Mouse (Mus musculus): Measurements from ENCODE around the gene Zscan2. TPM values are rescaled to one million over a fixed set of nuclear protein-coding genes. Genes with fewer than 3 reads are reported as not detected.

Zscan2 gene
- total and polyA plus RNA-seq, 3 experiments: 0.82 to 3.7 (median 1.7) TPM

DNA sequence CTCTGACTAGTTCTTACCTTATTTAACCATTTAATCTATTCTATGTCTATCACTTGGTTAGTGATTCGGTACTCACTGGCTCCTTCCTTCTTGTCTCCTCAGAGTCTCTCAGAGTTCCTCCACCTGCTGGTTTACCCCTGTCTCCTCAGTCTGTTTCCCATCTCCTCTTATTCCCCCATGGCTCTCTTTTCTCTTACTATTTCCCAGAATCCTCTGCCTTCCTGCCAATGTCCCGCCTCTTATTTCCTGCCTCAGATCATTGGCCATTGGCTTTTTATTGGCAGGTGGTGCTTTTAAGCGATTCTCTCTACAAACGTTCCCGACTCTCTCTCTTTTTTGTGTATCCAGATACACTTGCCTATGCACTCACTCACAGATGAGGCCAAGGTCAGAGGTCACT is 14.0 kb upstream of the Zscan2 start:
- Histone ChIP-seq H3K9ac (ENCODE audit: insufficient read depth, low read depth) (peak overlapping the region; percentile 62), H3K4me2 (ENCODE audit: insufficient read depth, low read depth, poor library complexity, severe bottlenecking) (peak overlapping the region; percentile 72)

DNA sequence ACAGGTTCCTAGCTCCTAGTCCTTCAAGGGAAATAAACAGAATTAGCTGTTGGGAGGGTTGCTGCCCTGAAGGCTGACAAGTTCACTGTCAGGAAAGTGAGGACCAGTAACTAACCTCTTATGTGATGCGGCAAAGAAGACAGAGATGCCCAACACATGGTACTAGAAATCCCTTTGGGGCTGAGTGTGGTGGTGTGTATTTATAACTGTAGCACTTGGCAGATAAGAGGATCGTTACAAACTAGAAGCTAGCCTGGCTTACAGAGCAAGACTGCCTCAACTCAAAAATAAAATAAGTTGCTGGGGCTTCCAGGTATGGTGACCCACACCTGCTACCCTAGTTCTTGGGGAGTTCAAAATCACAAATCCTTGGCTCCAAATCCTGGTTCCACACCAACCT is 11.5 kb upstream of the Zscan2 start:
- dilution Hi-C loops (cut with MboI; ENCODE audit: extremely low pct_ligation_motif_present, extremely low pct_unique_long_range_greater_than_20kb, low sequenced_read_pairs): no loop called here
- Histone ChIP-seq H3K79me2 (replicated peaks; ENCODE audit: control insufficient read depth, extremely low read depth, insufficient read depth, poor library complexity, severe bottlenecking) (no peaks in the 10 kb centered on the region), H3K4me1 (ENCODE audit: control insufficient read depth in 1 of 2, insufficient read depth in 2 of 2) (peaks cover 6 to 16% of the 10 kb centered on the region in 2 experiments; a peak in 3 of 4 replicates), H3K4me3 (replicated peaks in 1 of 3; ENCODE audit: low read depth in 2 of 3, low read length in 2 of 3, poor library complexity in 1 of 3) (no peak overlapping the region), H3K9ac (ENCODE audit: insufficient read depth, low read depth) (no peak overlapping the region), H3K27ac (ENCODE audit: insufficient read depth, low read depth) (no peak overlapping the region), H3K36me3 (replicated peaks in 1 of 2; ENCODE audit: control insufficient read depth in 1 of 2, insufficient read depth in 1 of 2, low read length in 1 of 2) (peaks cover 3 to 8% of the 10 kb centered on the region in 2 experiments), H3K9me3 (replicated peaks; ENCODE audit: low read length) (peaks cover 5% of the 10 kb centered on the region), H3K4me2 (ENCODE audit: insufficient read depth, low read depth, poor library complexity, severe bottlenecking) (no peak overlapping the region), H3K27me3 (replicated peaks) (no peaks in the 10 kb centered on the region)
- in situ Hi-C loops (cut with MboI; ENCODE audit: low pct_ligation_motif_present, low pct_unique_long_range_greater_than_20kb, low sequenced_read_pairs): loop anchor here (5.0 to 25.0 kb wide), 2 partner anchors 112 to 462 kb away; partner anchors contain the start of gene Fes
- no peak for DNase-seq (ENCODE audit: extremely low read depth)
- TF ChIP-seq ETS1 (conservative IDR thresholded peaks at IDR 0.05; ENCODE audit: low read depth, low read length) (no peak), MAZ (IDR thresholded peaks at IDR 0.05; ENCODE audit: low read depth, low read length) (no peak), USF2 (conservative IDR thresholded peaks at IDR 0.05; ENCODE audit: low read depth, low read length) (no peak)

More for the DNA sequence above, 14.0 kb upstream of the Zscan2 start:
- dilution Hi-C loops (cut with MboI; ENCODE audit: extremely low pct_ligation_motif_present, extremely low pct_unique_long_range_greater_than_20kb, low sequenced_read_pairs) (no loop called here), in situ Hi-C loops (cut with MboI; ENCODE audit: low pct_ligation_motif_present, low pct_unique_long_range_greater_than_20kb, low sequenced_read_pairs) (loop anchor here (5.0 to 25.0 kb wide), 2 partner anchors 109 to 459 kb away; partner anchors contain the start of gene Fes)
- Histone ChIP-seq H3K9me3 (replicated peaks; ENCODE audit: low read length) (no peaks in the 10 kb centered on the region), H3K27me3 (replicated peaks) (no peaks in the 10 kb centered on the region), H3K4me3 (replicated peaks in 1 of 3; ENCODE audit: low read depth in 2 of 3, low read length in 2 of 3, poor library complexity in 1 of 3) (peak overlapping the region; percentile 50 to 72 (median 65)), H3K79me2 (replicated peaks; ENCODE audit: control insufficient read depth, extremely low read depth, insufficient read depth, poor library complexity, severe bottlenecking) (no peaks in the 10 kb centered on the region), H3K36me3 (replicated peaks in 1 of 2; ENCODE audit: control insufficient read depth in 1 of 2, insufficient read depth in 1 of 2, low read length in 1 of 2) (peaks cover 3 to 12% of the 10 kb centered on the region in 2 experiments), H3K27ac (ENCODE audit: insufficient read depth, low read depth) (no peak overlapping the region), H3K4me1 (ENCODE audit: control insufficient read depth in 1 of 2, insufficient read depth in 2 of 2) (peaks cover 4 to 24% of the 10 kb centered on the region in 2 experiments; a peak in 2 of 4 replicates)
- TF ChIP-seq HCFC1 (IDR thresholded peaks at IDR 0.05; ENCODE audit: low read depth, low read length): peak; percentile 77
- TF ChIP-seq MYC (IDR thresholded peaks at IDR 0.05; ENCODE audit: low read depth, low read length): no peak
- TF ChIP-seq ZC3H11A (IDR thresholded peaks at IDR 0.05; ENCODE audit: low read depth, low read length): no peak
- no peak for TF ChIP-seq CHD2 (IDR thresholded peaks at IDR 0.05; ENCODE audit: low read length)
- TF ChIP-seq POLR2A (IDR thresholded peaks at IDR 0.05; ENCODE audit: low read depth, low read length): peak; percentile 59
- no peak for TF ChIP-seq NRF1 (IDR thresholded peaks at IDR 0.05; ENCODE audit: low read depth, low read length)
- no peak for TF ChIP-seq BHLHE40 (IDR thresholded peaks at IDR 0.05; ENCODE audit: low read depth, low read length)
- no peak; the same call in 1 of the 2 replicates for TF ChIP-seq MXI1 (IDR thresholded peaks at IDR 0.05; ENCODE audit: low read depth, low read length)
- TF ChIP-seq PAX5 (IDR thresholded peaks at IDR 0.05; ENCODE audit: low read length): no peak
- TF ChIP-seq TCF12 (IDR thresholded peaks at IDR 0.05; ENCODE audit: low read depth, low read length): peak; percentile 53; the same call in 1 of the 2 replicates
- peak; percentile 69; the same call in 1 of the 2 replicates for TF ChIP-seq ZMIZ1 (IDR thresholded peaks at IDR 0.05; ENCODE audit: low read depth, low read length)
- no peak for TF ChIP-seq MAZ (IDR thresholded peaks at IDR 0.05; ENCODE audit: low read depth, low read length)
- TF ChIP-seq TBP (conservative IDR thresholded peaks at IDR 0.05; ENCODE audit: low read depth, low read length): peak; percentile 83
- no peak for TF ChIP-seq ZKSCAN1 (IDR thresholded peaks at IDR 0.05; ENCODE audit: borderline replicate concordance, low read depth, low read length)
- peak; percentile 47; the same call in 1 of the 2 replicates for TF ChIP-seq ELF1 (IDR thresholded peaks at IDR 0.05; ENCODE audit: low read depth, low read length)
- no peak for TF ChIP-seq MAX (IDR thresholded peaks at IDR 0.05; ENCODE audit: low read length)
- TF ChIP-seq USF1 (IDR thresholded peaks at IDR 0.05; ENCODE audit: low read depth, low read length): no peak
- TF ChIP-seq RCOR1 (conservative IDR thresholded peaks at IDR 0.05; ENCODE audit: low read depth, low read length): no peak
- TF ChIP-seq KAT2A (IDR thresholded peaks at IDR 0.05; ENCODE audit: insufficient replicate concordance, low read length): 0 out of 2 replicates have a peak, but pooled peaks have one; percentile 50
- 0 out of 2 replicates have a peak, but pooled peaks have one; percentile 23 for TF ChIP-seq SIN3A (IDR thresholded peaks at IDR 0.05; ENCODE audit: low read length)
- no peak for TF ChIP-seq UBTF (IDR thresholded peaks at IDR 0.05; ENCODE audit: low read depth, low read length)
- peak; percentile 81 for DNase-seq (ENCODE audit: extremely low read depth)

Data from CH12.LX (cell line).